Mouse (Mus musculus) stomach, postnatal 0 days (tissue): Measurements from ENCODE around the gene Zbtb2.

ENCODE experiments used
- CTCF ChIP-seq: IDR thresholded peaks from 2 replicates; pipeline ENCODE4 v1.5.1; 2016; ENCODE audit warnings: antibody characterized with exemption, low read depth, mild to moderate bottlenecking, moderate library complexity
- EP300 ChIP-seq: optimal IDR thresholded peaks from 2 replicates; pipeline ENCODE3; 2016; ENCODE audit warnings: antibody characterized with exemption

- TF ChIP-seq CTCF (no peak), EP300 (no peak)
Measured at GRCm38 (mm10) chr10:4323885-4324284, 64.0 kb downstream of the Zbtb2 start.
